Mouse (Mus musculus): Measurements from ENCODE around the gene Ttc7b.

DNA sequence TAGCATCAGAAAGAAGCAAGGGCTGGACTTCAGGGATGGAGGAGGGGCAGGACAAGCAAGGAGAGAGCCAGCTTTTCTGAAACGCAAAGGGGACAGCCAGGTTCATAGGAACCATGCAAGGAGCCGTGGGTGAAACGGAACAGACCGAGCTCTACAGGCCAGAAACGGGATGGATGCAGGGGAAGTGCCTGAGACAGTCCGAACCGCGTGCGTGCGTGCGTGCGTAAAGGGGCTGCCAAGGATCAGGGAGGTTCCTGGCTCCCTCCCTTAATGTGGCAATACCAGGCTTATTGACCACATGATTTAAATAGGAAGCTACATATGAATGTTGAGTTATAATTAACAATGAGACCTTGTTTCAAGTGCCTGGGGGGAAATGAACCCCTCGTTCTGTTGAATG lies 21.2 kb downstream of the Ttc7b start:
- TF ChIP-seq CTCF (IDR thresholded peaks at IDR 0.05) (no peak), EP300 (IDR thresholded peaks at IDR 0.05) (no peak)
